Mouse (Mus musculus): ENCODE results near the gene Synj1.
A peak's percentile ranks its signal among the peaks of the same experiment; 100 is the strongest.

Gene Synj1

GRCm38 (mm10) chr16:91010581-91011020 is 507 bp downstream of the Synj1 start:
- peak; percentile 34 for DNase-seq (ENCODE audit: low read depth, low spot score)

DNA sequence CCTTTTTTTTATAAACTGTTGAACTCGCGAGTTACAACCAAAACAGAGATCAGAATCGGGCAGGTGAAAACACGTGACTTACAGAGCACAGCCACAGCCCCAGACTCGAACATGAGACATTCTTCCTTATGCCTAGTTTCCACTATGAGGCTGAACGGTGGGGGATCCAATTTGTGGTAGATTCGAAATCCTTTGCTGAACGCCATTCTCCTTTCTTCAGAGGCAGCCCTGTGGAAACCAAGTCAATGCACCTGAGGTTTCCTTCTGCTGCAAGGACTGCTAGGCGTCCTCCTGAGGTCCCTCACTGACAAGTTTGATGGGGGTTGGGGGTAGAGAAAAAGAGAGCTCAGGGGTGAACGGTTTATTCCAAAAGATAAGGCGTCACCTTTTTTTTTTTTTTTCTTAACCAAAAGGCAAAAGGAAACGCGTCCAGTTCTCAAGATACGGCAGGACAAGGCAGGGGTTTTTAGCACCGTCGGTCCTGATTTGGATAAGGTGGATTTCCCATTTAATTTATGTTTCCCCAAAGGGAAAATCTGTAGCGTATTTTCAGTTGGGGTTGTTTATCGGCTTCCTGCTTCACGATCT is 1.1 kb downstream of the Synj1 start:
- peak; percentile 34 for DNase-seq (ENCODE audit: low read depth, low spot score)

- DNase-seq (ENCODE audit: low read depth, low spot score): no peak
Measured at GRCm38 (mm10) chr16:91004915-91005538, 6.1 kb downstream of the Synj1 start.

DNA sequence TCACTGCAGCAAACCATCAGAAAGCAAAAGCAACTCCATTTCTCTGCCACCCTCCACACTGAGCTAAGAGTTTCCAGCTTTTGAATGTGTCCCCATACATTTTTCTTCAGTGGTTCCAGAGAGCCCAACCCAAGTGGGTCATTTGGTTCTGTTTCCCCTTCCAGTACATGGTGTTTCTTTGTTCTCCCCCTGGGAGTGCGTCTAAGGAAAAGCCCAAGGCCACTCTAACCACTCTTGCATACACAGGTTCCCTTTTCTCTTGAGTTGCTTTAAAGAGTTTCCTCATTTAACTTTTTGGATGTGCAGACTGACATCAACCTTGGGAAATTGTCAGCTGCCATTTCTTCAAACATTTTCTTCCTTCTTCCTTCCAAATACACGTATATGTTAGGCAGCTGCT is 10.0 kb downstream of the Synj1 start:
- DNase-seq (ENCODE audit: low read depth, low spot score): no peak

- DNase-seq (ENCODE audit: low read depth, low spot score): no peak
Measured at GRCm38 (mm10) chr16:90999827-91000226, 11.3 kb downstream of the Synj1 start.

GRCm38 (mm10) chr16:90997822-90998221 is 13.3 kb downstream of the Synj1 start:
- no peak for DNase-seq (ENCODE audit: low read depth, low spot score)

GRCm38 (mm10) chr16:90996327-90997243 is 14.5 kb downstream of the Synj1 start:
- no peak for DNase-seq (ENCODE audit: low read depth, low spot score)

GRCm38 (mm10) chr16:90995498-90995897 is 15.6 kb downstream of the Synj1 start:
- no peak for DNase-seq (ENCODE audit: low read depth, low spot score)

- no peak for DNase-seq (ENCODE audit: low read depth, low spot score)
Measured at GRCm38 (mm10) chr16:90995023-90995422, 16.1 kb downstream of the Synj1 start.

- no peak for DNase-seq (ENCODE audit: low read depth, low spot score)
Measured at GRCm38 (mm10) chr16:90989162-90989561, 21.9 kb downstream of the Synj1 start.

- no peak for DNase-seq (ENCODE audit: low read depth, low spot score)
Measured at GRCm38 (mm10) chr16:90988665-90989064, 22.4 kb downstream of the Synj1 start.

DNA sequence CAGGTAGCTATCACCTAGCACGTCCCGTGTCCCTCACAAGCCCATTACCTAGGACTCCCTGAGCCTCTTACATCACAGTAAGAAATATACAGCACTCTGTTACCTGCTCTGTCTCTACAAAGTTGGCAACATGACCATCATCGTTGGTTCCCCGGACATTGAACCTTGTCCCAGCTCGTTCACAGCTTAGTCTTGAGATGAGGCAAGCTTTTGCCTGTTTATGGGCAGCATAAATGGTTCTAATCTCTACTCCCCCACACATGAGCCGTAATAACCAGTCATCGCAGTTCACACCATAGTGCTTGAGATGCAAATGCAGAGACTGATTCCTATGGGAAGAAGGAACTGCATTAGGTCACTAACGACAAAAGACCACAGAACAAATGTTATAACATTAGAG is 23.1 kb downstream of the Synj1 start:
- DNase-seq (ENCODE audit: low read depth, low spot score): no peak

GRCm38 (mm10) chr16:90971004-90971403 is 40.1 kb downstream of the Synj1 start:
- no peak for DNase-seq (ENCODE audit: low read depth, low spot score)

DNA sequence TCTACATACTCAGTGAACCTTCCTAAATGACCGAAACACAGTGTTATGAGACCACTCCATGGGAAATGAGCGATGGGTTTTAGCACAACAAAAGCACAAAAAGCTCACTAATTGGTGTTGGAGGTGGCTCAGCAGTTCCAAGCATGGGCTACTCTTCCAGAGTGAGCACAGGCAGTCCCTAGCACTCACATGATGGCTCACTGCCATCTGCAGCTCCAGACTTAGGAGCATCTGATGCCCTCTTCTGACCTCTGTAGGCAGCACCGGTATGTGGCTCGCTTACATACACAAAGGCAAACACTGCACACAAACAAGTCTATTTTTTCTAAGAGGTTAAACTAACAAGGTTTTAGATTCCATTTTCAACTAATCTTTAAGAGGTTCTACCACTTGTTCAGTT is 44.9 kb downstream of the Synj1 start:
- DNase-seq (ENCODE audit: low read depth, low spot score): no peak

DNA sequence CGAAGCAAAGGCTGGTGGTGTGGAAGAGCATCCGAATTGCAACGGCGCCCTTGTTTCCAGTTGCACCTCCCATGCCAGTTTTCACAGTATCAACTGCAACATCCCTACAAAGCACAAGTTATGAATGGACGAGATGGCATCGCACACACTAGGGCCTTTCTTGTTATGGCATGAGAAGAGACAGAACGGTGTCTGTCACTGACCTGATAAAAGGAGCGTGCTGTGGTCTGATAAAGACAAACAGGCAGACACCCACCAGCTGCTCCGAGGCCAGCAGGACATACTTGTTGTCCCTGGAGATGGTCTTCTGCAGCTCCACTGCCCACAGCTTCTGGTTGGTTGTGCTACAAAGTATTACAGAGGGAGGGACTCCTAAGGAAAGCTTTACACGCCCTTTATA is 46.8 kb downstream of the Synj1 start:
- DNase-seq (ENCODE audit: low read depth, low spot score): no peak

DNA sequence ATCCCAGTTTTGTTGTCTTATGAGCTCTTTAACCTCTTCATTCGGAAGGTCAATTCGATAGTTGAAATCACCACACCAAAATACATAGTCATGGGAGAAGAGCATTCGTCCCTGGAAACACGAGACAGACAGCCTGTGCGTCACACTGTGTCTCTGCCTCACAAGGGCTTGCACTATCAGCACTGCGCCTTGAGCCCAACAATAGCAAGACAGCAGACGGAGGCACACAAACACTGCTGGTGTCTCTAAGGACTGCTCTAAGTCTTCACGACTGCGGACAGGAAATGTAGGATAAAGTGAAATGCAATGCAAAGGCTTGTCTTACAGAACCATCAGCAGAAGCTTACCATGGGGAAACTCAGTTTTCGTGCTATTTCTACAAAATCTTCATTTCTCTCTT is 47.2 kb downstream of the Synj1 start:
- DNase-seq (ENCODE audit: low read depth, low spot score): no peak

DNA sequence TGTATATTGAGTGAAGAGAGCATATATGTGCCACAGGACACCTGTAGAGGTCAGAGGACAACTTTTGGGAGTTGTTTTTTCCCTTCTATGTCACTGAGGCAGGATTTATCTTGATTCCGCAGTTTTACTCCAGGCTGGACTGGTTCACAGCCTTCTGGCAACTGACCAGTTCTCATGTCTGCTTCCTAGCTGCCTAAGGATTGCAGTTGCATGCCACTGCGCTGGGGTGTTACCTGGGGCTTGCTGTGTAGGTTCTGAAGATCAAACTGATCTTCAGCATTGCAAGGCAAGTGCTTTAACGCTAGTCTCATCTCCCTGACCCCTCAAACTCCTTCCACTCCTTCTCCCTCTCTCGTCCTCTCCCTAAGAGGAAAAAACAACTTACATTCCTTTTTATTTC is 47.9 kb downstream of the Synj1 start:
- DNase-seq (ENCODE audit: low read depth, low spot score): no peak

GRCm38 (mm10) chr16:90958301-90959085 is 52.6 kb downstream of the Synj1 start:
- DNase-seq (ENCODE audit: low read depth, low spot score): no peak

- DNase-seq (ENCODE audit: low read depth, low spot score): no peak
Measured at GRCm38 (mm10) chr16:90955494-90955893, 55.6 kb downstream of the Synj1 start.

DNA sequence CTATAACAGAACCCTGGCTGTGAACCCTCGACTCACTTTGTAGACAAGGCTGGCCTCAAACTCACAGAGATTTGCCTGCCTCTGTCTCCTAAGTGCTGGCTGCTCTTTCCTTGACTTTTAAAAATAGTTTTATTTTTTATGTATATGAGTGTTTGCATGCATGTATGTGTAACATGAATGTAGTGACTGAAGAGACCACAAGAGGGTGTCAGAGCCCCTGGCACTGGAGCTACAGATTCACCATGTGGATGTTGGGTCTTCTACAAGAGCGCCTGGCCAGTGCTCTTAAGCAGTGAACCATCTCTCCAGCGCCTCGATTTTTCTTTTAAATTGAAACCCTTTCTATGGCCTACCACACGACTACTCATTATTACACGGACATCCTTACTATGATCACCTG is 57.3 kb downstream of the Synj1 start:
- DNase-seq (ENCODE audit: low read depth, low spot score): peak; percentile 48

GRCm38 (mm10) chr16:90953147-90953546 is 58.0 kb downstream of the Synj1 start:
- no peak for DNase-seq (ENCODE audit: low read depth, low spot score)

All from R1 (cell line).